Mouse (Mus musculus): Measurements from ENCODE around the gene Tmem81.

DNA sequence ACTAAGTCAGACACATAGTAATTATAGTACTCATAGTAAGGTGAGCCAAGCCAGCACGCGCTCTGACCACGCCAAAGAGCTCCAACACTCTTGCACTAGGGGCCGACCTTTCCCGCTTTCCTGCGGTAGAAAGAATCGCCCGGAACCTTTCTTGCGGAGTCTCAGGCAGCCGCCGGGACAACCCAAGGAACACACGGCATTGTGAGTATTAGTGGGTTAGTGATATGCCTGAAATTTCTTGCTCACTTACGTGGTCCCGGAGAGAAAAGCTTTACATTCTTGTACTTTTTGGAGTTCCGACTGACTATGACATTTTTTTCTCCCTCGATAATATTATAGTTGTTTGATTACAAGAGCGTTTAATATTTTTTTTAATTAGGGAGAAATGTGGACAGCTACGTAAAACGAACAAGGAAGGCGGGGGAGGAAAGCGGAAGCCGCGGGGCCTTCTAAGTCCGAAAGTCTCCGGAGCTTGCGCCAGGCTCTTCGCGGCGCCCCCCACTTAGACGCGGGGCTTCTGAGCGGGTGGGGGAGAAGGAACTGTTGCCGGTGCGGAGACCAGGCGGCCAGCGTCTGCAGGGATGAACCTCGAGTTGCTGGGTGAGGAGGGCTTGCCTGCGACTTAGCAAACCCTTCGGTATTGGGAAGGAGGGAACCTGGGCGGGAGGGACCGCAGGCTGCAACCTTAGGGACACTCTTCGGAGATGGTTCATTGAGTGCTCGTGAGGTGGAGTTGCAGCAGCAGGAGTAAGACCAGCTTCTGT is 28.9 kb upstream of the Tmem81 start, which contains the start of gene Rbbp5:
- TF ChIP-seq CTCF (IDR thresholded peaks at IDR 0.05; ENCODE audit: control insufficient read depth, insufficient read depth, insufficient read length) (no peak), MYOD1 (IDR thresholded peaks at IDR 0.05; ENCODE audit: control insufficient read depth, insufficient read length, low read depth) (no peak), MYOG (IDR thresholded peaks at IDR 0.05; ENCODE audit: control insufficient read depth, extremely low read depth, insufficient read length) (no peak), MAX (IDR thresholded peaks at IDR 0.05) (peak; percentile 99), USF1 (IDR thresholded peaks at IDR 0.05; ENCODE audit: low read depth) (no peak), FOSL1 (IDR thresholded peaks at IDR 0.05; ENCODE audit: insufficient read depth, low read length, poor library complexity, severe bottlenecking) (no peak), CEBPB (IDR thresholded peaks at IDR 0.05; ENCODE audit: low read depth) (no peak)
